Mouse (Mus musculus) erythroid progenitor cell, adult 5-6 weeks (primary cell): ENCODE measurements around the gene Etfrf1. TPM values are rescaled to one million over a fixed set of nuclear protein-coding genes. Genes with fewer than 3 reads are reported as not detected.

Experiments
- ATAC-seq: replicated peaks from 2 replicates; pipeline ENCODE4 v1.8.0; 2016; ENCODE audit warnings: moderate number of reproducible peaks, mild to moderate bottlenecking, moderate TSS enrichment, inconsistent platforms; ENCODE audit not compliant: poor library complexity, low FRiP score, severe bottlenecking
- total RNA-seq, 2 experiments: library from RNA; stranded (forward) in 1 of 2; stranded (reverse) in 1 of 2; fragments of 150-400 nt in 1 of 2; fragments of 186-747, 209-891 nt in 1 of 2; gene quantifications; 2 replicates each; pipeline versions ENCODE4 v1.2.3 to v1.2.4; 2015 to 2017; ENCODE audit warnings: low replicate concordance in 2 of 2

Gene Etfrf1
- total RNA-seq, 2 experiments from 2014 or later, result 2.5 to 21.9 TPM

DNA sequence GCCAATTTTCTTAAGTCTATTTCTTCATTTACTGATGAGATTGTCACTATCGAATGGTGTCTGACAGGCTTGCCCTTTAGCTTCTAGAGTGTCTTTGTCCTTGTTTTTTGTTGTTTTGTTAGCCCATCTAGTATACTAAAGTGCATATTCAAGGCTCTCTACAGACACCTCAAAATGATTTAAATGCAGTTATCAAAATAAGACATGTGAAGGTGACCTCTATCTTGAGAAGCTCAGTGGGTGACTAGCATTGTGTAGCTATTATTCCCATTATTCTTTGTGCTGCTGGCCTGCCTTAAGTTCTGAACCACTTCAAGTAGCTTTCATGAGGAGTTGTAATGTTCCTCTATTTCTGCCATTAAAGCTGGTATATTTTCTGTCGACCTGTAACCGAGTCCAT, 4.9 kb downstream of the Etfrf1 start:
- no peak for ATAC-seq

DNA sequence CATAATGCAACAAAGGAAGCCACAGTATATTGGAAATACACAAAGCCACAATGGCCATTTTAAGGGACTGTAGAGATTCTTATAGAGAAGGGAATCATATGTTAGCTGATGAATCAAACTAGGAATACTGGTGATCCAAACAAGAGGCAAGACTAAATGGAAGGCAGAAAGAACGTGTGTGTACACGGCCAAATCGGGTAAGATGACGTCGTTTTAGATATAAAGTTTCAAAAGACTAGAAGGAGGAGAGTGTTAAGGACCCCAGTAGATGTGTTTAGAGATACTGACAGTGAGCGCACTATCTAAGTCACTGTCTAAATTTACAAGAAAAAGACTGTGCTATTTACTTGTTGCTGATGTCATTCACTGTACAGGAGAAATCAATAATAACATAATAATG, 13.3 kb downstream of the Etfrf1 start:
- no peak for ATAC-seq

DNA sequence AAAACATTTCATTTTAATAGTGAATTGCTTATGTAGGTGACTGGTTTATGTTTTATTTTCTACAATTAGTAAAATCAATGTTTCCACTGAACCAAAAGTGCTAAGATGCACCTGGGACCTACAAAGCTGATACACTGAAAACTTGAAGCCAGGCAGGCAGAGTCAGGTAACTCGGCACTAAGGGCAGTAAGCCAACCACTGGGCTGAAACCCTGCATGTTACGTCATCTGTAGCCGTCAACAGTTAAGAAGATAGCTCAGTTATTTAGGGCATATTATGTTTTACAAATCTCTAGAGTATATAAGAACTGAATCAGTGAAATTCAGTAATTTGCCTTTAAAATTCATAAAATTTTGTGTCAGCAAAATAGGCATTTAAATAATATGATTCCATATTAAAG, 15.4 kb downstream of the Etfrf1 start:
- no peak for ATAC-seq

DNA sequence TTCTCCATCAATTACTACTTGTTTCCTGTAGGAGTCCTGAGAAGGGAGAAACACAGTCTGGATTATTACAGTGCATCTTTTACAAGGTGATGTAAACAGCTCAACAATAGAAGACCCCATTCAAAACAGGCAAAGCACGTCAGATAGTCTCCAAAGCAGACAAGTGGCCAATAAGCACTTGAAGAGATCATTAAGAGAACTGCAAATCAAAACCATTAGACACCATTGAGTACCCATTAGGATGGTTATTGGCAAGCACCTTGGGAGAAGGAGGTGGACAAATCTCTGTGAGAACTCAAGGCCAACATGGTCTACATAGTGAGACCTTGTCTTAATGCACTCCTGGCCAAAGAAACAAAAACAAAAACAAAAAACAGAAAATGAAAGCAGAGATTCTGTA, 23.5 kb downstream of the Etfrf1 start:
- ATAC-seq, result no peak

DNA sequence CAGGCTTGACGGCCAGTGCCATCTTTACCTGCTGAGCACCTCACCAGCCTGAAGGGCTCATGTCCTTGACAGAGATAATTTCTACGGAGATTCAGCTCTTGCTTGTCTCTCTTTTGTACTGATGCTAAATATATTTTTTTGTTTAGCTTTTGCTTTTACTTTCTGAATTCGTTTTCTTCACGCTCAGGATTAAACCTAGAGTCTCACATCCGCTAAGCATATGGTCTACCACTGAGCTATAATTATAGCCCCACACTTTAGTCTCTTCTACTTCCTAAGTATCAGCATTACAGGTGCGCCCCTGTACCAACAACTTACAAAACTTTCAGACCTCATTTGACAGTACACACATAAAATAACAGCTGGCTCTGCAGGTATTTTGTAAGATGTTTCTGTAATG, 24.4 kb downstream of the Etfrf1 start:
- no peak for ATAC-seq

DNA sequence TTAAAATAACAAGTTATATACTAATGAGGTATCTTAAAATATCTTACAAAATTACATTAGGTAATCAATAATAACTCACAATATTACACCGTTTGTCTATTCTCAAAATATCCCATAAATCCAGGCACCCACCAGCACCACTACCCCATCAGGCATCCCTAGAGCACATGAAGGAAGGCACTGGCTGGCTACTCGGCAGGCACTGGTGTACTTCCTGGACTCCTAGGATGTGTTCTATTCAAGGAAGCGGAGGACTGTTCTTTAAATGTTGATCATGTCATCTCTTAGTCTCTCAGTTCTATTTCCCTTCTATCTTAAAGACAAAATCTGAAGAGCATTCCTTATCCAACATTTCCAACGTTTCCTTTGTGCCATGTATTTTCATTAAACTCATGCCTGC, 26.2 kb downstream of the Etfrf1 start:
- ATAC-seq, result no peak

DNA sequence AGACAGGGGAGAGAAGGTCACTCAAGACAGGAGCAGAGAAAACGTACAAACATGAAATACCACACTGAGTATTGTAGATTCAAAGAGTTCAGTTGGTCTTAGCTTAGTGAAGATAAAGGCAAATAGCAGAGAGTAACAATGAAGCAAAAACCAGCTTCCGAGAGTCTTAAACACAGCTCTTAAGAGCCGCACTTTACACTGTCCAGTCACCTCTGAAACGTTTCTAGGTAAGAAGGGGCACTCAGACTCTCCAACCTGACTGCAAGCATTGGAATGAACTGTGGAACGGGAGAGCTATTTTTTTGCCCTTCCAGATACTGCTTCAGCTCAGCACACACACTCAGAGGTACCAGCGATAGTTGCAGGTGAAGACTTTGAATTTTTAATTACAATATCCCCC, 29.4 kb downstream of the Etfrf1 start:
- no peak for ATAC-seq

DNA sequence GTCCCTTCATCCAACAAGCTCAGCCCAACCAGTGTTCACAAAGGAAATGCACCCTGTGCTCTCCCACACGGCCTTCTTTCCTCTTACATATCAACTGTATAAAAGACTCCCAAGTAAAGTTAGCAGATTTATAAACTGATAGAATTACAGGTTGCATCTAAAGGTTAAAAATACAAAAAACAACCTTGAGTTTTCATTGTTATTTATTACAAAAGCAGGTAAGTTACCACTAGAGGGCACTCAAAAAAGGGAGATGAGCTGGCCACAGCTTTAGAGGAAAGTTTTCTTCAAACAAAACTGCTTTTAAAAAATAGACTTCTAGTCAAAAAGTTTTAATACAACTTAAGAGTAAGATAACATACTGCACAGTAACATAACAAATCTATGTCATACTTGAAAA, 31.6 kb downstream of the Etfrf1 start:
- no peak for ATAC-seq

DNA sequence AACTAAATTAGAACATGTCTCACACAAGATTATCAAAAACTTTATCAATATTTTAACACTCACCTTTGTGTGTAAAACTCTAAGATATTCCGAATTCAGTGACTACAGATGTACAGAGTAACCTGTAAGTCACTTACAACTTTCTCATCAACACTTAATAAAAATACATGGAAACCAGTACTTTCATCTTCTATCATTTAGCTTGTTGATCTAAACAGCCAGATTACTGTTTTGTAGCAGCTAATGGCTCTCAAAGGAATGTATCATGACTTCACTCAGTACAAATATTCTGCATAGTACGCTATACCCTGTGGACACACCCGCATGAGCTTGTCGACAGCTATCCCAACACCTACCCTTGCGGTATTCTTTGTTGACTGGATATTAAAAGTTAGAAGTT, 35.9 kb downstream of the Etfrf1 start:
- no peak for ATAC-seq

DNA sequence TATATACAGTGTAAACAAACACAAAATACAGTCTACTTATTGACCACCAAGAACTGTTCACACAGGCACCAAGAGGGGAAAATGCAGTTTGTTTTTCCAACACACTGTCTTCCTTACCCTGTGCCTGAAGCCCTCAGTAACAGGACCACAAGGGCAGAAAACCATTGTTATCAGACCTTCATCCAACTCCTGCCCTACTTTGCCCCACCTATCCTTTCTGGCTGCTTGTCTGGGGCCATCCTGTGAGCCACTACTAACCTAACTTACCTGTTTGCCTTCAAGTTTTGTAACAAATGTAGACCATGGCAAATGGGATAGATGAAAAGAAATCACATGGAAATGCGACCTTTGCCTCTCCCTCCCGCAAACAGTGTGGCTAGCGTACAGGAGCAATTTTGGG, 37.0 kb downstream of the Etfrf1 start:
- no peak for ATAC-seq

DNA sequence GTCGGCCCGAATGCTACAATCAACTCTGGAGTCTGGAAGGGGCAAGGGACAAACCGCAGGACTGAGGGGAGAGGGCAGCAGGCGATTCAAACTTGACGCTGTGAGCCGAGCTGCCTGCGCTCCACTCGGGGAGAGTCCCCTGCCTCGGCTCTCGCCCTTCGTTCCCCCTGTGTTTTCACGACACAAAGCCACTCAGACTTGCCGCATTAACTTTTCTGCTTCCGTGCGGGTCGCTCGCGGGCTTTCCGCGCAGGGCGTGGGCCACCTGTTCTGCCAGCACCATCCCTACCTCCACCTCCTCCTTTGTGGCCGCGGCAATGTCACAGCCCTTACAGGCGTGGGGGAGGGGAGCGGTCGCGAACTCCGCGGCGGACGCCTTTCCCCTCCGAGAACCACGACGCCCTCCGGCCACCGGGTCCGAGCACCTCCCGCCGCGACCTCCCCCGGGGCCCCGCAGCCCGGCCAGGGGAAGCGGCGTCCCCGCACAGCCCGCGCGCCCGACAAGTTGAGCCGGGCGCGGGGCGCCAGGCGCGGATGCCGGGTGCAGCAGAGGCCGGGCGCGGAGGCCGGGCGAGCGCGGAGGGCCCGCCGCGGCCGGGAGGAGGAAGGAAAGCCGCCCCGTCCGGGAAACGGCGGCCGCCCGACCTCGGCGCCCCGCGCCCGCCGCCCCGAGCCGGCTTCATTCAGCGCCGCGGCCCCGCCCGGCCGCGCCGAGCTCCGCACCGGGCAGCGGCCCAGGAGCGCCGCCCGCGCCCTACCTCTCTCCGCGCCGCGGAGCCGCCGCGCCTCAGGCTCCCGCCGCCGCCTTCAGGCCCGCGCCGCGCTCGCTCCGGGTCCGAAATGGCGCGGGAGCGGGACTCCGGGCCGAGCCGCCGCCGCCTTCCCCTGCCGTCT, 38.6 kb downstream of the Etfrf1 start:
- ATAC-seq, result peak; percentile 77

DNA sequence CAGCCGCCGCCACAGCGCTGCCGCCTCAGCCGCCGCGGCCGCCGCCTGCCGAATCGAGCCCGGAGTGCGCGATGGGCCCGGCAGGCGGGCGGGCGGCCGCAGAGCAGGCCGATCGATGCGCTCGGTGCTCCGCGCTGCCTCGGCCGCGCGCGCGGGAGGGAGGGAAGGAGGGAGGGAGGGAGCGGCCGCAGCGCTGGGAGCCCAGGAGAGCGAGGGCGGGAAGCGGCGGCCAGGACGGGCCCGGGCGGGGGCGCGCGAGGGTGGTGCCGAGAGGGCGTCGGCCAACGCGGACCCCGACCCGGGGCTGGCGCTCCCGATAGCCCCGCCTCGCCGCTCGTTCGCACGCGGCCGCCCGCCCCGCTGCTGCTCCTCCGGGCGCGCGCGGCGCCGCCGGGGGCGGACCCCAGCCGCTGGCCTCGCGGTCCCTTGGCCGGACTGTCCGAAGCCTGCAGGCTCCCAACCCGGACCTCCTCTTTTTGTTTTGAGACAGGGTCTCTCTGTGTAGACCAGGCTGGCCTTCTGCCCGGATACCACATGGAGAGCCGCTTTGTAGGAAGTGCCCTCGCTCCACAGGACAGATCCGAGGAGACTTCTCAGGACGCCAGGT, 39.4 kb downstream of the Etfrf1 start, which contains the start of gene Kras:
Gene Kras (minus strand): TSS at position 55 of the 607 bp plus-strand sequence.
- peak; percentile 84 for ATAC-seq

DNA sequence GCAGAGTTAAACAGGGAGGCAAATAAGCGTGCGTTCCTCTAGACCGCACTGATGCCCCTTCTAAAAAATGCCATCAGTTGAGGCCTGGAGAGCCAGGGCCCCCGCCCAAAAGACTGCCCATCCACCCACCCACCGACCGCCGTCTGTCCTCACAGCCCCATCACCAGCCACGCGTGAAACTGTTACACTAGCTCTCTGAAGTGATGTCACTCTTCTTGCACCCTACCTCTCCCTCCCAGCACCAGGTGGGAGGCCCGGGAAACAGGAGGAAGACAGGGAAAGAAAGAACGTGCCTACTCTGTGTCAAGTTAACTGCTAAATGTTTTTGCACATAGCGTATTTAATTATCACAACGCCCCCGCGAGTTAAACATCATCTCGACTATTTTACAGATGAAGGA, 39.9 kb downstream of the Etfrf1 start:
- ATAC-seq, result no peak

DNA sequence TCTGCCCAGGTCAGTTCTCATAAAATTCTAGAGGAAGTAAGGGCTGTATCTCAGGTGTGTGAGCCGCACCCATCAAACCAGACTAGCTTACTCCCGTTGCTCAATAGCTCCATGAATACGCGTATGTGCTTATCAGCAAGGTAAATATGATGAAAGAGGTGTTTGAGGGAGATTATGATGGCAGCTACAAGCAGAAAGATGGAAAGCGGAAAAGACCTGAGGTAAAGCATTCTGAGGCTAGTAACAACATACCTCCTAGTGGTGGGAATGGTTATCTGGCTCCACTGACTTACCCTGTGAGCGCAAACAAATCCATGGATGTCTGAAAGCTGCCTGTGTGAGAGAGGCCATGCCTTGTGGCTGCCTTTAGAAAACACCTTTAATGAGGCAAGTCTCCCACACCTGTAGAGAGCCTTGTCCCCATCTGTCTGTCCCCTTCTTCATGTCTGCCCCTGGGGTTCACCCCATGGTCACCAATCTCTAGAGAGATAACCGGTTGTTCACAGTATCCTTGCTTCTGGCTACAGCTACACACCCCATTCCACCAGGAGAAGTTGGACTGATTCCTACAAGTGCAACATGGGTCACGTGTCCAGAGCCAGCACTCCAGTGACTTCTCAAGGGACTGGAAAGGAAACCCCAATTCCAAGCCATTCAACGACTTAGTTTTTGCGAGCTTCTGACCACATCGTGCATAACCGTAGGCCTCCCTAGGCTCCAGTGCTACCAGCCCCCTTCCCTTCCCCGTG, 45.2 kb downstream of the Etfrf1 start:
- no peak for ATAC-seq

DNA sequence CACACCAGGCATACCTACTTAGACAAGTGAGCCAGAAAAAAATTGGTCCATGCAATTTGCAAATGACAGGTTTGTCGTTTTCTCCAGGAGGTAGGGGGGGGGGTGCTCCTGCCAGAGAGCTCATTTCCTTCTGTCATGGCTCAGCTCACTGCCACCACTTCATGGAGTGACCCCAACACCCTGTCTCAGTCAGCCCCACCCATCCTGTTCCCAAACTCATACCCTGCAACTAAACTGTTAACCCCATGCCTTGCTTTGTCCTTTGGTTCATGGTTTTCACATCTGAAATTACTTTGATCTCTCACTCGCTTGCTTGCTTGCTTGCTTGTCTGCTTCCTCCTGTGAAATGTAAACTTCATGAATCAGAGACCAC, 45.8 kb downstream of the Etfrf1 start:
- no peak for ATAC-seq

DNA sequence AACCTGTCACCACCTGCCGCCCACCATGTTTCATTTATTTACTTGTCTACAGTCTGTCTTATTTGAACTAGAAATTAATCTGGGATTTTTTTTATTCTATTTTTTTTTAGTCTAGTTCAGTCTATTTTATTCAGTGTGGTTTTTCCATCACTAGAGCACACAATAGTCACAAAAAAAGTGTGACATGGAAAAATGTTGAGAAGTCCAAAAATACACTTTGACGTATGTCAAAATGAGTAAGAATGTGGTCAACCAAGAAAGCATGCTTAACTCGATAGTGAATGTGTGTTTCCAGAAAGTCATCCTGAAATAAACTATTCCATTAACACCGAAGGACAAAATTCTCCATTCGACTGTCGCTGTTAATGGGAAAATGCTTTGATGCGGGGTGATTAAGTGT, 51.4 kb downstream of the Etfrf1 start:
- no peak for ATAC-seq

Other genes with a start within 250 kb of the Etfrf1 start
- gene Bcat1, start 134.9 kb upstream of the Etfrf1 start, total RNA-seq (2015; ENCODE audit: low replicate concordance), result not detected in 2 replicates
- 1.9 TPM in 1 of 2 replicates, not detected in the other for gene Bcat1, start 134.9 kb upstream of the Etfrf1 start, total RNA-seq (2017; ENCODE audit: low replicate concordance)
- 15.5 and 37.5 TPM in 2 replicates for gene Lrmp, start 95.5 kb upstream of the Etfrf1 start, total RNA-seq (2015; ENCODE audit: low replicate concordance)
- gene Lrmp, start 95.5 kb upstream of the Etfrf1 start, total RNA-seq (2017; ENCODE audit: low replicate concordance), result 25.4 and 29.3 TPM in 2 replicates
- gene Casc1, start 129 bp upstream of the Etfrf1 start, total RNA-seq (2015; ENCODE audit: low replicate concordance), result 2.9 TPM in 2 replicates
- 0.45 and 4.4 TPM in 2 replicates for gene Casc1, start 129 bp upstream of the Etfrf1 start, total RNA-seq (2017; ENCODE audit: low replicate concordance)
- 55.9 and 71.3 TPM in 2 replicates for gene Kras, start 39.1 kb downstream of the Etfrf1 start, total RNA-seq (2015; ENCODE audit: low replicate concordance)
- 32.5 and 51.3 TPM in 2 replicates for gene Kras, start 39.1 kb downstream of the Etfrf1 start, total RNA-seq (2017; ENCODE audit: low replicate concordance)